Mouse (Mus musculus): Measurements from ENCODE around the gene Nkain1.

GRCm38 (mm10) chr4:130527804-130528203, 46.2 kb downstream of the Nkain1 start:
- TF ChIP-seq CTCF (IDR thresholded peaks at IDR 0.05; ENCODE audit: borderline replicate concordance, control insufficient read depth, extremely low read depth, insufficient read depth, low read length, poor library complexity): no peak
- TF ChIP-seq POLR2A (IDR thresholded peaks at IDR 0.05; ENCODE audit: control insufficient read depth, extremely low read depth, insufficient read depth, low read length, poor library complexity): no peak

Data from thymus, adult 2 months (tissue).